Mouse (Mus musculus) cerebellum, postnatal 36 days (tissue): ENCODE data around the gene Cryba2.
A peak's percentile ranks its signal among the peaks of the same experiment; 100 is the strongest.

Experiments
- DNase-seq, 2 experiments: peaks; one replicate each; pipeline ENCODE4 v3.0.0; 2021 to 2022; ENCODE audit warnings: mixed read lengths in 2 of 2

Gene Cryba2

DNA sequence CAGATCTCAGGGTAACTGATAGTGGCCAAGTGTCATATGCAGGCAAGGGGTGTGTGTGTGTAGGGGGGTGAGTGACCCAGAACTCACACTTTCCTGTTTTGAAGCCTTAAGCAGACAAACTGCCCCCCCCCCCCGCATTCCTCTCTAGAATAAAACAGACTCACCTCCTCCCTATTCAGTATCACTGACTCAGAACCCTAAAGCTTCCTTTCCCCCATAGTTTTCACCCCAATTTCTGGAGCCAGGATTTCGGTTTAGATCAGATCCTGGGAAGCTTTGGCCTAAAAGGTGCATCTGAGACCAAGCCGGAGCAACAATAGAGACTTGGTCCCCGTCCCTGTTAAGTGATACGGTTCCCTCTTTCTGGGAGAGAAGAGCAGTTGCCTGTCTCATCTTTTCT, 9.5 kb downstream of the Cryba2 start:
- no peak for DNase-seq

DNA sequence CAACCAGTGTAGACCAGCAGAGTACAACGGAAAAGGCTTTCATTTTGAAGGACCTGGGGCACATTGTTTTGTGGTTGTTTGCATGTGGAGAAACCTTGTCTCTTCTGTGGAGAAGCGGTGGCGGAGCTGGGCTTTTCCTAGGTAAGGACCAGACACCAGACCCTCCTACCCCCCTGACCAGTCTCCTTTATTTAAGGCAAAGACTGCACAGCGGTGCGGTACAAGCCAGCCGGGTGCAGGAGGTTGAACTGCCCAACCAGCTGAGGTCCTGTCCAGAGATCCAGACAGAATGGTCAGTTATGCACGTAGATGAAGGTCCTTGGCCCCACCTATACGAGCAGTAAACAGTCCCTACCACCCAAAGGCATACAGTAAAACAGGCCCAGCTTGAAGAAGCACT, 10.1 kb downstream of the Cryba2 start:
- DNase-seq, result no peak

DNA sequence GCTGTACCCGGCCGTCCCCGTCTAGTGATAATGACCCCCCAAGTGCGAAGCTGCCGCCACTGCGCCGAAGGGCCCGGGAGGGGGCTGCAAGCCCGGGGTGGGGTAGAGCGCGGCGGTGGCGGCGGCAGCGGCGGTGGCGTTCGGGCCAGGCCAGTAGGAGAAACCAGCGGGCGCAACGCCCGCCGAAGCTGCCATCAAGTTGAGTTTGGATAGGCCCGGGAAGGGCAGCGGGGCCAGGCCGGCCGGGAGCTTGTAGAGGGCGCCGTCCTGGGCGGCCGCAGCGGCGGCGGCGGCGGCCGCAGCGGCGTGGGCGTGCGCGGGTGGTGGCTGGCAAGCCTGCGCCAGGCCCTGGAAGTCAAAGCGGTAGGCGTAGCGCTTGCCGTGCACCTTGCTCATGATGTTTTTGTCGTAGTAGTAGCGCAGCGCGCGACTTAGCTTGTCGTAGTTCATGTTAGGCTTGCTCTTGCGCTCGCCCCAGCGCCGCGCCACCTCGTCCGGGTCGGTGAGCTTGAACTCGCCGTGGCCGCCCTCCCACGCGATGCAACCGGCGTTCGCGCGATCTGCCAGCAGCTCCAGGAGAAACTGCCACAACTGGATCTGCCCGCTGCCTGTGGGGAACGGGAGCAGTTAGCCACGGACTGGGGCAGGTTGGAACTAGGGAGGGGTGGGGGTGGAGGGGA, 10.7 kb downstream of the Cryba2 start:
- peak; percentile 25 to 30 for DNase-seq

DNA sequence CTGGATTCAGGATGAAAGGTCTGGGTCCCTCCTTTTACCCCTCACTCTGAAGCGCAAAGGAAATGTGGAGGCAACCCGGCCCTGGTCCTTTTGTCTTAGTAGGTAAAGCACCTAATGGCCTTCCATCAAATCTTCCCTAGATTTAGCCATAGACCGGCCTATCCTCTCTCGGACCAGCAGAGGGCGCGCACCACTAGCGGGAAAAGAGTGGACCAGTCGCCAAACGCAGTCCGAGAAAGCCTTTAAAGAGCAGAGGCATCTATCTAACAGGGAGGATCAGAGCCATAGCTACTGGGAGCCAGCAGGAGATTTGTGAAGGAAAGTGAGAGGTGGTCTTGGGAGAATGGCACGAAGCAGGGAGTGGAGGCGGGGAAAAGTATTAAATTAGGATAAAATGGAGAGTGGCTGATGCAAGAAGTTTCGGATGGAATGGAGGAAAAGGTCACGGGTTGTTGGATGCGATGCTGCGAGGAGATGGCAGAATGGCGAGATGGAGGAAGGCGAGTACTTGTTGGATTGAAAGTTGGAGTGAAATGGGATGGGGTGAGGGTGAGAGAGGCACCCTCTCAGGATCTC, 12.1 kb downstream of the Cryba2 start:
- peak; percentile 81 to 82 for DNase-seq

DNA sequence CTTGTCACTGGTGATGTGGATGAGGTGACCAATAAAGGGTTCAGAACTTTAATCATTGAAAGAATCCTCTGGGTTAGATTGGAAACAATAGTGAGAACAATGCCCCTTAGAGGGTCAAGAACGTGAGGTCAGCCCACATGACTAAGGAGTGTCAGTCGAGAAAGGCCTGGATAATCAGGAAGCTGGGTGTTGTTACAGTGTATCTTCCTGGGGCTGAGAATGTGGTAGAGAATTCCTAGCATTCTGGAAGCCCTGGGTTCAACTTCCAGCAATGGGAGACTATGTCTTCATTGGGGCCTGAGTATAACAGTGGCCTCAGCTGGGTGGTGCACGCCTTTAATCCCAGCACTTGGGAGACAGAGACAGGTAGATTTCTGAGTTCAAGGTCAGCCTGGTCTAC, 15.7 kb downstream of the Cryba2 start:
- no peak for DNase-seq

DNA sequence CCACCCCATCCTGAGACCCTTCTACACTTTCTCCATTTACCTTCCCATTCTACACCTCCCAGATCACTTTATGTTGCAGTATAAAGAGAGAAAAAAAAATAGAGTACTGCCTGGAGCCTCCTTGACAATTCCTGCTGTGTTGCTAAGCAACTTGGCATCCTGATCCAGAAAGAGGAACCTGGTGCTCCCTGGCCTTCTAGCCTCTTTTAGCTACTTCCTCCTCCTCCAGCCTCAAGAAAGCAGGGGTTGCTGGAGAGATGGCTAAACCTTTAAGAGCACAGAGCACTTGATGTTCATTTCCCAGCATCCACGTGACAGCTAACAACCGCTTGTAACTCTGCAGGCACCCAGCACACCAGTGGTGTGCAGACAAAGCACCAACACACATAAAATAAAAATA, 20.7 kb downstream of the Cryba2 start:
- no peak for DNase-seq

DNA sequence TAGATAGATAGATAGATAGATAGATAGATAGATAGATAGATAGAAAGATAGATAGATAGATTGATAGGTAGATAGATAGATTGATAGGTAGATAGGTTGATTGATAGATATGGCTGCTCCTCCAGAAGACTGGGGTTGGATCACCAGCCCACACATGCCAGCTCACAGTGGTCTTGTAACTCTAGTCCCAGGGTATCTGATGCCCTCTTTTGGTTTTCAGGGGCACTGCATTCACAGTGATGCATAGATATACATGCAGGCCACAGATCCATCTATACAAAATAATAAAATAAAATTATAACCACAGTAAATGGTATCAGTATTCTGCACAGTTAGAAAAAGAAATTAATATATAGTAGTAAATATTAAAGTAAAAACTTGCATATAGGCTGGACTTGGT, 31.2 kb downstream of the Cryba2 start:
- DNase-seq, result no peak

DNA sequence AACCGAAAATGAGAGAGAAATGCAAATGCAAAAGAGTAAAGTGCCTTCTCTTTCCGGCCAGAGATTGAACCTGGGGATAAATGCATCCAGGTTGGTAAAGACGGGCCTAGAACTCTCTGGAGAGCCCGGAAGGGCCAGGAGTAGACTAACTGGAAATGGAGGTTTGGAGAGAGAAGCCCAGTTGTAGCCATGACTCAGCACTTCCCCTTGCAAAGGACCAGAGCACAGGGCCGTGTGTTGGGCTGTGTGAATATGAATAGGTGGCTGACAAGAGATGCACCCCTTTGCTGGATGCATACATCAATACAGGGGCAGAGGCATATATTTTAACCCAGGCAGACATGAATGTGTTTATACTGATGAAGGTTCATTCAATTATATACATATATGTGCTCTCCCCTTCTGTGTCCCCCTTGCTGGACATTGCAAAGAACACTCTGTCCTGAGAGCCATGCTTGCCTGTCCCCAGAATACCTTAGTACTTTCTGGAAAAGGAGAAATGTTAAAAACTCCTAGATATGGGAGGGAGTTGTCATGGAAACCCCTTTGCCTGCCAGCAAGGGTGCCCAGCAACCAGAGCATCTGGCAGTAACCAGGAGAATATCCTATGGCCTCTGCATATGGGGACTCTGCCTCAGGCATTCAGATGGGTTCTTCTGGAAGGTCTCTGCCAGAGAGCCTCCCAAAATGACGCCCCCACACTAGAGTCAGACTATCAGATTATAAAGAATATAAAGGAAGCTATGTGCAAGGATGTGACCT, 33.5 kb downstream of the Cryba2 start:
- DNase-seq, result peak in 1 of 2 experiments; percentile 12

DNA sequence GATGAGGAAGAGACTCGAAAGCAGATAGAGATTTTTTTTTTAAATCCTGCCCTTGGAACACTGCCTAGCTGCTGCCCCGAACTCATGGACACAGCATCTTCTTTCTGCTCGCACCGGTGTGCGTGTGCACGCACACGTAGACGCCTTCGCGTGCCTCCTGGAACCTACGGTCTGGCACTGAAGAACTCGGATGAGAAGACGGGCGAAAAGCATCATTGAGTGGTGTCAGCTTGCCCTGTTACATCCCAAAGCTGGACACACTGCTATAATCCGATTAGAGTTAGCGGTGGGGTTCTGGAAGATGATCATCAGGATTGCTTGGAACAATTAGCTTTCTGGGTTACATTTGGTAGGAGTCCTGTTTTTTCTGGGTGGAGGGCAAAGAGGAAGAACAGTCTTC, 34.1 kb downstream of the Cryba2 start:
- peak in 1 of 2 experiments; percentile 55 for DNase-seq

DNA sequence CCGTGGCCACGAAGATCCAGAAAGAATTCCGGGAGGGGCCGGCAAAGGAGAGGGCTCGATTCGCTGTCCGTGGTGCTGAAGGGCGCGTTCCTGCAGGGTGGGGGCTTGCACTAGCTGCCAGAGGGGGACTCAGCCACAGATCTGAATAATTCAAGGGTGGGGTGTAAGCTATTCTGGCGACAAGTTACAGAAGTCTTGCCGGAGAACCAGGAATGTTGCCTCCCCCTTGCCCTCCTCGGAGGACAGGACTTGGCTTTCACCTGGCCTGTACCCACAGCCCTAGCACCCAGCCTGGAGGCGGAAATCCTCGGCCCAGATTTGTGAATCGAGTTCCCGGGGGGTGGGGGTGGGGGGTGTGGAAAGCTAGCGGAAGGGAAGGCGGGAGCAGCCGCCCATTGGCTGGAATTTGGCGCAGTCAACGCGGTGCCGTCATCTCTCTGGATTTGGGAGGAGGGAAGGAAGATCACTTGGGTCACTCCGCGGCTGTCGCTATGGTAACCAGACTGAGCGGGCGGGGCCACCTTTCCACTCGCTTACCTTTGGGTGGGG, 34.7 kb downstream of the Cryba2 start:
- peak; percentile 97 for DNase-seq

DNA sequence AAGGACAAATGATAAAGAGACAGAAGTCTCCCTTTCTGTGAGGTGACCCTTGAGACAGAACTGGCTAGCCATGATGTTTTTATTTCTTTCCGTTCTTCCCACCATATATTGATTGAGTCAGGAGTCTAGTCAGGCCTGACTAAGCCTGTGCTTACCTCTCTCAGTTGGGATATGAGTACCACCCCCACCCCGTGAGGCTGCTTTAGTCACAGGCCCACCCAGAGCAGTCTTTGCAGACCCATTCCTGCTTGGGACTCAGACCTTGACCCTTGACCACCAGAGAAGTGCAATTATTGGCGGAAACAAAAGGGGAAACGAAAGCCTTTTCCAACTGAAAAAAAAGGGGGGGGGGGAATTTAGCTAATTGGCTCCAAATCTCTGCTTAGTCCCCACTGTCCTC, 35.3 kb downstream of the Cryba2 start:
- DNase-seq, result peak in 1 of 2 experiments; percentile 27

DNA sequence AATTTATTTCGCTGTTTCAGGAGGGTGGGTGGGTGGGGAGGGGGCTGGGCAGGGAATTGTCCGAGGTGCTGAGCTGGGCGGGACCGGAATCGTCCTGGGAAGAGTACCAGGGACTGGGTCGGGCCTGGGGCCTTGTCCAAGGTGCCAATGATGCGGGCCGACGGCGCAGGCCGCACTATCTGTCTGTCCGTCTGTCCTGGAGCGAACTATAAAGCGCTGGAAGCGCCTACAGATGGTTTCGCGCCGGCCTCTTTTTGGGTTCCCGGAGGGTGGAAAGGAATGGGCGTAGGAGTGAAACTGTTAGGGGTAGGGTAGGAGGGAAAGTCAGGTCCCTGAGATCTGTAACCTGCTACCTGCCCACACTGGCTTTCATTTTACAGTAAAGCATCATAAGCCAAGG, 35.7 kb downstream of the Cryba2 start:
- DNase-seq, result peak in 1 of 2 experiments; percentile 17

DNA sequence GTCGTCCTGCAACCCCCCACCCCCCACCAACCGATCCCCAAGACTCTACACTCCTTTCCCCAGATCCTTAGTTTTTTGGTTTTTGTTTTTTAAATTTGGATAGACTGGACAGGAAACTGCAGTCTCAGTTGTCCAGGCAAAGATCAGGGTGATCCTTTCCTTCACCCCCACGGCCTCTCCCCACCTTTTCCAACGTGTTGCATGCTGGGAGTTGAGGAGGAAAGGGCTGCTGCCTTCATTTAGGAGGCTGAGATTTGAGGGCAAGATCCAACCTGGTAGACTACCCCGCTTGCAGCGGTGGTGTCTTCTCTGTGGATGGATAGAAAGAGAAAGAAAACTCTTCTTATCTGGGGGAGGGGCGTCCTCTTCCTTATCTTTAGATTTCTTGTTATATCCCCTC, 36.2 kb downstream of the Cryba2 start:
- peak in 1 of 2 experiments; percentile 33 for DNase-seq

DNA sequence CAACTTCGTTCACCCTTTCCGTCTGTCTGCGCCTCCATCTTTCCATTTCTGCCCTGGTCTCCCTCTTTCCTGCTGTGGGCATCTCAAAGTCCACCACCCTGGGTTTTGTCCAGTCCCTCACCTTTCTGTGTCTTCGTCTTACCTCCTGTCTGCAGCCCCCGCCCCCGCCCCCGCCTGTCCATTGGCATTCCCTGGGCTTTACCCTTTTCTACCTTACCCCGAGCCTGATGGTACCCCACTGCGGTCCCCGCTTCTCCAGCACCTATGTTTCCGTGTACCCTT, 36.6 kb downstream of the Cryba2 start:
- peak in 1 of 2 experiments; percentile 12 for DNase-seq

DNA sequence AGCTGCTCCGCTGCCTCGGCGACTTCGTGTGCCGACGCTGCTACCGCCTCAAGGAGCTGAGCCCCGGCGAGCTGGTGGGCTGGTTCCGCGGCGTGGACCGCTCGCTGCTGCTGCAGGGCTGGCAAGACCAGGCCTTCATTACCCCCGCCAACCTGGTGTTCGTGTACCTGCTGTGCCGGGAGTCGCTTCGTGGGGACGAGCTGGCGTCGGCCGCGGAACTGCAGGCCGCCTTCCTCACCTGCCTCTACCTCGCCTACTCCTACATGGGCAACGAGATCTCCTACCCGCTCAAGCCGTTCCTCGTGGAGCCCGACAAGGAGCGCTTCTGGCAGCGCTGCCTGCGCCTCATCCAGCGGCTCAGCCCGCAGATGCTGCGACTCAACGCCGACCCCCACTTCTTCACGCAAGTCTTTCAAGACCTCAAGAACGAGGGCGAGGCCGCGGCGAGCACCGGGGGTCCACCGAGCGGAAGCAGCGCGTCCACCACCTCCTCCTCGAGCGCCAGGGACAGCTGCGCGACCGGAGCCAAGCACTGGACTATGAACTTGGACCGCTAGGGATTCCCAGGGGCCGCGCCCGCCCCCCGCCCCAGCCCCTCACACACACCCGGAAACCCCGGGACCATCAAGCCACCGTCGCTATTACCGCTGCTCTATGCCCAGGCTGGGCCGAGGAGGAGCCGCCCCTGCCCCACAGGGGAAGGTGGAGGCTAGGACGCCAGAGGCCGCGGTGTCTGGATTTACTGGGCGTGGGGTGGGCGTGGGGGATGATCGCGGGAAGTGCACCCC, 37.1 kb downstream of the Cryba2 start:
- DNase-seq, result peak; percentile 46 to 48

DNA sequence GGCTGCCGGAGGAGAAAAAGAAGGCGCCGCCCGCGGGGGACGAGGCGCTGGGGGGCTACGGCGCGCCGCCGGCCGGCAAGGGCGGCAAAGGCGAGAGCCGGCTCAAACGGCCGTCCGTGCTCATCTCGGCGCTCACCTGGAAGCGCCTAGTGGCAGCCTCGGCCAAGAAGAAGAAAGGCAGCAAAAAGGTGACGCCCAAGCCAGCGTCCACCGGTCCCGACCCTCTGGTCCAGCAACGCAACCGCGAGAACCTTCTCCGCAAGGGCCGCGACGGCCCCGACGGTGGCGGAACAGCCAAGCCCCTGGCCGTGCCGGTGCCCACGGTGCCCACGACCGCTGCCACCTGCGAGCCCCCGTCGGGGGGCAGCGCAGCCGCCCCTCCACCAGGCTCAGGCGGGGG, 37.8 kb downstream of the Cryba2 start:
- DNase-seq, result peak in 1 of 2 experiments; percentile 50

DNA sequence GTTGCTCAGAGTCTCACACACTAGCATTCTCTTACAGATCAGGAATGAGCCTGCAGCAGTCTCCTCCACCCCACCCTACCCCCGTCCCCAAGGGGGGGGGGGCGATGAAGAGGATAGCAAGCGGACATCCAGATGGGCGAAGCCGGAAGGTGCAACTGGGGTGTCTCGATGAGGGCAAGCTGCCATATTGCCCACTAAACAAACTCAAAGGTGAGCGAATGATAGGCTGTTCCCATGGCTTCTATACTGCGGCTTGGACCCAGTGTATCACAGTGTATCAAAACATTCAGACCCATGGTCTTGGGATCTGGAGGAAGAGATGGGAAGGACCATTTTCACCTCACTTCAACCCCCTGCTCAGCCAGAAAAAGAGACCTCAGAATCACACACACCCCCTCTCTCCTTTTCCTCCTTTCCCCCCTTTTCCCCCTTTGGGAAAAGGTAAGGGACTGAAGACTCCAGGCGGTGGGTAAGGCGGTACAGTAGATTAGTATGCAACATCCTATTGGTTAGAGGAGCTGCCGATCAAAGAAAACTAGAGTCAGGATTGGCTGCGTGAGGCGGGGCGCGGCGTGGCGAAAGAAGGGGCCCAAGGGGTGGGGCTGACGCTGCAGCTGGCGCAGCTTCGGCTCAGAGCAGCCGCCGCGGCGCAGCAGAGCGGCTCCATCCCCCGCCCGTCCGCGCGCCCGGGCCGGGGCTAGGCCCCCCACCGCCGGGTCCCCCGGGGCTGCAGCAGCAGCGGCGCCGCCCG, 38.5 kb downstream of the Cryba2 start, which contains the start of gene Cdk5r2:
TSS of gene Cdk5r2 (plus strand) at position 629 of the 751 bp plus-strand sequence.
- DNase-seq, result peak; percentile 93 to 95

DNA sequence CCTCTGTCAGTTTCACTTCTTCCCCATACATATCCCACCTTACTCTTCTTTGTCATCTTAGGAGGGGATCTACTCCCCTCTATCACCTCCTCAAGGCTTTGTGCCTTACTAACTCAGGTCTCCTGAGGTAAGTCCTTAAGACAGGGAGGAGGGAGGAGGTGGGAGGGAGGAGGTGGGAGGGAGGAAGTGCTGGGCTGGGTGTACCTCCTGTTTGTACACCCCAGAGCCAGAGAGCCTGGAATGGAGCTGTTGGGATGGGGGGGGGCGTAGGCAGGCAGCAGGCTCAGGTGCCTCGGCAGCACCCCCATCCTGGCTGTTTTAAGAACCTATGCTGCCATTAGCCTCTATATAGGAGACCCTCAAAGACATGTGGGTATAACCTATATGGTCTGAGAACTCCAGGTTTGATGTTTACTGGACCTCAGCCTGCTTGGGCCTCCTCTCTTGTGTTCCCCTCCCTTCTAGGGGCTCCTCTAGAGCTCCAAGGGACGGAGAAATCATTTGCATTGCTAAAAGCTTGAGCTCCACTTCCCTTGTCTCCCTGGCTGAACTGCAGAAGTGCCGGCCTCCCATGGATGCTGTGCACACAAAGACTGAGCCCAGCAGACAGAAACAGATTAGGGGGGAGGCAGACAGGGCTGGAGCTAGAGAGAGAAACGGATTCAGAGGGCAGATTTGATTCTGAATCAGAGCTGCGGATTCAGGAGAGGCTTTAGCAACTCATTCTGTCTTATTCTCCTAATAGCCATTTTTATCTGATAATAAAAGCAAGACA, 41.8 kb downstream of the Cryba2 start:
- DNase-seq, result no peak

DNA sequence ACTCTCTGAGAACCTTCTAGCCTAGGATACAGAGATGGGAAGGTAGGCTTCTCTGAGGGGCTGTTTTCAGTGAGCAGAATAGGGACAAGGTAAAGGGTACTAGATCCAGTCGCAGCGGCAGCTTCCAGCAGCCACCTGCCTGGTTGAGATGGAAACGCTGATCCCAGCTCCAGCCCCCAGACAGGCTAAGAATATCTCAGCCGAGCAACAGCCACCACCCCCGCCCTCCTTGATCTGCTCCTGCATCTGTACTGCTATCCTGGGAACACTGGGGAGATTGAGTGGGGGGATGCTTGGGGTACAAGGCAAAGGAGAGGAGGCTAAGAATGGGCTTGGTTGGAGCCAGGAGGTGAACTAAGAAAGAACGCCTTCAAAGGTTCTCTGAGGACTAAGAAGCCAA, 42.7 kb downstream of the Cryba2 start:
- DNase-seq, result no peak

DNA sequence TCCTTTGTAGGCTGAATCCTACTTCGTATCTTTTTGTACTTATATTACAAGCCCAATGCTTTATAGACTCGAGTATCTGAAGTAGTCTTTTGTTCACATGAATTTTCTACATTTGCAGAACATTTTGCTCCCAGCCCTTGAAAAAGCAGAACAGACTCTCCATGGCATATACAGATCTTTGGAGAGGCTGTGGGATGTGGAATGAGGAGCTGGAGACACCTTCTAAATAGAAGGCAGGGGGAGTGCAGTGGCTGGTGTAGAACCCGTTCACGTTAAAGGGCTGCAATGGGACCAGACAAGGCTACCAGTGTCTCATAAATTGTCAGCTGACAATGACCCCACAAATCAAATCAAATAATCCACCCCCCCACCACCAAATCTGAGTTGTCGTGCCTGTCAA, 44.0 kb downstream of the Cryba2 start:
- no peak for DNase-seq

DNA sequence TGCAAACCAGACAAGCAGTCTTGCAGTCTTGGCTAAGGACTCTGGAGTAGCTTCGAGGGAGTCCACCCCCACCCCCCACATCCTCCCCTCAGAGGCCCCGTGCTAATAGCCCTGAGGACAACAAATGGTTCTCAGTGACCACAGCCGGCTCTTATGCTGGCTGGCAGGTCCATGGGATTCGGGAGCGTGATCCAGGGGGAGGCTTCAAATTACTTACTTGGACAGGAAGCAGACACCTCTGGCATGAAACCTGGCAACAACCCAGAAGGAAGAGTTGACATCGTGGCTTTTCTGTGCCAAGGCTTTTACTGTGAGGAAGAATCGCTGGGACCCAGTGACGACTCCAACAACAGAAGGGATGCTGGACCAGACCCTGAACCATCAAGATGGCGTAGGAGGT, 46.6 kb downstream of the Cryba2 start:
- no peak for DNase-seq

DNA sequence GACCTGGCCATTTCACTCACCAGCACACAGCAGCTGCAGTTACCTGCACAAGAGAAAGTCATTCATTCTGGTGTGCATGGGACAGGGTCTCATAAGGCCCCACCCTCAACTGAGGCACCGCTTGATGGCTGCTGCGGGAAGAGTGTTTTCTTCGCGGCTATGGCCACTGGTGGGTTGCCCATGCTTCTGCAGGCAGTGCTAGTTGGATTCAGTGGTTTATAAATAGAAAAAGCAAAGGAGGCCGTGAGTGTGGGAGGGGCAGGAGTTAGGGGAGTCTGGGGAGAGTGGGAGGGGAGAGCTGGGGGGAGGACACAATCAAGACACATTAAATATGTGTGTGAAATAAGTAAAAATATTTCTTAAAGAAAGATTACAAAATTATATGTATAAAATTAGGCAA, 49.9 kb downstream of the Cryba2 start:
- no peak for DNase-seq
